ENCODE assay signal across 9 mouse cellular contexts in genomic region chr17:48097743-48098527, GRCm38 (mm10). TPM values are rescaled to one million over a fixed set of nuclear protein-coding genes. Genes with fewer than 3 reads are reported as not detected.
DNase-seq lines count a peak whose midpoint lies in the region; ATAC-seq and TF ChIP-seq lines count a peak whose summit lies in the region.
"Had no signal": no experiment of that assay in that cellular context is flagged by ENCODE, and none has a peak within 500 bp of the region (broad histone marks: within the 10 kb centered on the region; RNA-seq: fewer than 3 reads in every experiment).

No protein-coding gene starts in this region.

- TF ChIP-seq CTCF in lung, embryonic 14.5 days (IDR thresholded peaks at IDR 0.05; ENCODE audit: low read depth): no peak

- no peaks in the 10 kb centered on the region for H3K36me3 ChIP-seq in lung, embryonic 14.5 days (ENCODE audit: insufficient read depth)
- no peaks in the 10 kb centered on the region for H3K36me3 ChIP-seq in forebrain, embryonic 10.5 days (replicated peaks)
- H3K36me3 ChIP-seq in limb, embryonic 14.5 days (ENCODE audit: control insufficient read depth, insufficient read depth, low read length): no peaks in the 10 kb centered on the region

- peaks cover 49% of the 10 kb centered on the region for H3K27me3 ChIP-seq in lung, embryonic 14.5 days (ENCODE audit: insufficient read depth, low read length)
- H3K27me3 ChIP-seq in forebrain, embryonic 10.5 days (ENCODE audit: poor library complexity, severe bottlenecking): peaks cover 83% of the 10 kb centered on the region
- H3K27me3 ChIP-seq in limb, embryonic 14.5 days (ENCODE audit: control insufficient read depth, insufficient read depth, low read length): peaks cover 29% of the 10 kb centered on the region

- peak overlapping the region; percentile 81 for H3K4me2 ChIP-seq in lung, embryonic 14.5 days
- H3K4me2 ChIP-seq in limb, embryonic 14.5 days (replicated peaks; ENCODE audit: low read depth, low read length, severe bottlenecking): peak overlapping the region; percentile 57

- no peaks in the 10 kb centered on the region for H3K9me3 ChIP-seq in lung, embryonic 14.5 days (ENCODE audit: low read depth, low read length)
- H3K9me3 ChIP-seq in forebrain, embryonic 10.5 days: peaks cover 8% of the 10 kb centered on the region
- 0 out of 2 replicates have a peak, but pooled peaks cover 4% of the 10 kb centered on the region for H3K9me3 ChIP-seq in limb, embryonic 14.5 days (ENCODE audit: control insufficient read depth, low read length)

- no peak for TF ChIP-seq POLR2A in limb, embryonic 14.5 days (IDR thresholded peaks at IDR 0.05; ENCODE audit: borderline replicate concordance, extremely low read depth, insufficient read depth, insufficient read length)

- ATAC-seq in lung, embryonic 14.5 days (ENCODE audit: insufficient read depth): peak; percentile 9; the same call in 1 of the 2 replicates
- ATAC-seq in limb, embryonic 14.5 days (ENCODE audit: low FRiP score, low read depth): no peak
- no peak for ATAC-seq in granulocyte monocyte progenitor cell, adult 5-6 weeks (replicated peaks; ENCODE audit: poor library complexity, severe bottlenecking)

- H3K9ac ChIP-seq in lung, embryonic 14.5 days: peak overlapping the region; percentile 48
- H3K9ac ChIP-seq in limb, embryonic 14.5 days (ENCODE audit: low read depth, low read length, severe bottlenecking): peak overlapping the region; percentile 36; the same call in 1 of the 2 replicates

- H3K27ac ChIP-seq in lung, embryonic 14.5 days (ENCODE audit: low read depth): no peak overlapping the region
- H3K27ac ChIP-seq in forebrain, embryonic 10.5 days: peak overlapping the region; percentile 77
- H3K27ac ChIP-seq in limb, embryonic 14.5 days (replicated peaks; ENCODE audit: low read depth, low read length): no peak overlapping the region
- H3K27ac ChIP-seq: layer of hippocampus, adult 2 months had no signal

- peaks cover 24% of the 10 kb centered on the region for H3K4me1 ChIP-seq in lung, embryonic 14.5 days (ENCODE audit: insufficient read depth)
- H3K4me1 ChIP-seq in forebrain, embryonic 10.5 days: peaks cover 67% of the 10 kb centered on the region
- H3K4me1 ChIP-seq in limb, embryonic 14.5 days (ENCODE audit: control insufficient read depth, insufficient read depth, low read length): peaks cover 48% of the 10 kb centered on the region

- peak; percentile 51 for DNase-seq in lung, embryonic 14.5 days
- no peak for DNase-seq in lung, postnatal 10 days
- peak; percentile 69 for DNase-seq in forebrain, embryonic 10.5 days (ENCODE audit: extremely low spot score, low spot score)
- no peak for DNase-seq in limb, embryonic 14.5 days (ENCODE audit: low spot score)
- peak; percentile 32 for DNase-seq in retina, postnatal 1 day
- no peak for DNase-seq in adrenal gland, adult 18-20 months (ENCODE audit: low spot score in 2 of 2)
- DNase-seq in spleen, postnatal 14 days (ENCODE audit: low spot score in 2 of 2): no peak

- WGBS in lung, embryonic 14.5 days: 1% methylated on average over 43 of the region's 43 CpGs
- WGBS in forebrain, embryonic 10.5 days: under 1% methylated on average over 39 of the region's 43 CpGs
- 1% methylated on average over 27 of the region's 43 CpGs for WGBS in limb, embryonic 14.5 days

- peak overlapping the region; percentile 34 for H3K4me3 ChIP-seq in lung, embryonic 14.5 days (ENCODE audit: low read depth, low read length)
- peak overlapping the region; percentile 48 for H3K4me3 ChIP-seq in forebrain, embryonic 10.5 days
- peak overlapping the region; percentile 27 for H3K4me3 ChIP-seq in limb, embryonic 14.5 days (replicated peaks; ENCODE audit: low read length)
- H3K4me3 ChIP-seq: layer of hippocampus, adult 2 months had no signal

RNA-seq across cellular contexts. Expression of gene 1700067P10Rik, which starts 8.8 kb away (rescaled TPM):
- polyA plus RNA-seq in lung, embryonic 14.5 days (2014; fragmentation: Nextera tagmentation; extraction: Ambion mirVana): not detected in 2 replicates
- not detected in 2 replicates for polyA plus RNA-seq in forebrain, embryonic 10.5 days (2016; fragmentation: Nextera tagmentation; extraction: Ambion mirVana)
- 0.08 TPM in 1 of 2 replicates, not detected in the other for polyA plus RNA-seq in limb, embryonic 14.5 days (2012; rRNA removed)
- polyA plus RNA-seq in limb, embryonic 14.5 days (2014; fragmentation: Nextera tagmentation; extraction: Ambion mirVana): not detected in 2 replicates
- total RNA-seq in granulocyte monocyte progenitor cell, adult 5-6 weeks (2014; fragmentation: Nextera tagmentation): not detected in 2 replicates
- total RNA-seq in granulocyte monocyte progenitor cell, adult 5-6 weeks (2017): not detected in 2 replicates
- not detected for total RNA-seq in adrenal gland, adult 18-20 months (2021)
- total RNA-seq: layer of hippocampus, adult 2 months had no signal

RNA-seq across cellular contexts. Expression of gene 9830107B12Rik, which starts 48.1 kb away (rescaled TPM):
- polyA plus RNA-seq in lung, embryonic 14.5 days (2014; fragmentation: Nextera tagmentation; extraction: Ambion mirVana): not detected in 2 replicates
- not detected in 2 replicates for polyA plus RNA-seq in forebrain, embryonic 10.5 days (2016; fragmentation: Nextera tagmentation; extraction: Ambion mirVana)
- polyA plus RNA-seq in limb, embryonic 14.5 days (2012; rRNA removed): not detected in 2 replicates
- polyA plus RNA-seq in limb, embryonic 14.5 days (2014; fragmentation: Nextera tagmentation; extraction: Ambion mirVana): not detected in 2 replicates
- 0.75 TPM in 1 of 2 replicates, not detected in the other for total RNA-seq in granulocyte monocyte progenitor cell, adult 5-6 weeks (2014; fragmentation: Nextera tagmentation)
- total RNA-seq in granulocyte monocyte progenitor cell, adult 5-6 weeks (2017): 0.88 and 1.3 TPM in 2 replicates
- total RNA-seq in adrenal gland, adult 18-20 months (2021): not detected
- total RNA-seq: layer of hippocampus, adult 2 months had no signal

RNA-seq across cellular contexts. Expression of gene 1700122O11Rik, which starts 59.8 kb away (rescaled TPM):
- not detected in 2 replicates for polyA plus RNA-seq in lung, embryonic 14.5 days (2014; fragmentation: Nextera tagmentation; extraction: Ambion mirVana)
- polyA plus RNA-seq in forebrain, embryonic 10.5 days (2016; fragmentation: Nextera tagmentation; extraction: Ambion mirVana): not detected in 2 replicates
- polyA plus RNA-seq in limb, embryonic 14.5 days (2012; rRNA removed): not detected in 2 replicates
- polyA plus RNA-seq in limb, embryonic 14.5 days (2014; fragmentation: Nextera tagmentation; extraction: Ambion mirVana): not detected in 2 replicates
- not detected in 2 replicates for total RNA-seq in granulocyte monocyte progenitor cell, adult 5-6 weeks (2014; fragmentation: Nextera tagmentation)
- total RNA-seq in granulocyte monocyte progenitor cell, adult 5-6 weeks (2017): not detected in 2 replicates
- not detected for total RNA-seq in adrenal gland, adult 18-20 months (2021)
- total RNA-seq: layer of hippocampus, adult 2 months had no signal

Comparison
In these comparisons a context has a peak if more than half of its experiments do, and no peak if none do; other contexts are left out.
1. DNase-seq: peak in lung, embryonic 14.5 days (single experiment), forebrain, embryonic 10.5 days (single experiment) and retina, postnatal 1 day (single experiment); none in lung, postnatal 10 days (single experiment), limb, embryonic 14.5 days (single experiment), adrenal gland, adult 18-20 months (0 of 2) and spleen, postnatal 14 days (0 of 2).
2. Peak in every context shown above with its lines, with median percentiles within 50 percentile points of each other: H3K4me3 ChIP-seq.